Mouse (Mus musculus) heart, postnatal 0 days (tissue): Measurements from ENCODE around the gene Rnf24.

Experiments used
- CTCF ChIP-seq: IDR thresholded peaks from 2 replicates; pipeline ENCODE4 v1.5.1; 2016; ENCODE audit warnings: antibody characterized with exemption, control low read depth, low read depth
- EP300 ChIP-seq: IDR thresholded peaks from 2 replicates; pipeline ENCODE4 v1.6.1; 2016; ENCODE audit warnings: antibody characterized with exemption, low read depth

- TF ChIP-seq CTCF (no peak), EP300 (no peak)
These were observed 33.8 kb upstream of the Rnf24 start for GRCm38 (mm10) chr2:131386350-131386962.
